Mouse (Mus musculus): ENCODE data around the gene Olfr1378.

DNA sequence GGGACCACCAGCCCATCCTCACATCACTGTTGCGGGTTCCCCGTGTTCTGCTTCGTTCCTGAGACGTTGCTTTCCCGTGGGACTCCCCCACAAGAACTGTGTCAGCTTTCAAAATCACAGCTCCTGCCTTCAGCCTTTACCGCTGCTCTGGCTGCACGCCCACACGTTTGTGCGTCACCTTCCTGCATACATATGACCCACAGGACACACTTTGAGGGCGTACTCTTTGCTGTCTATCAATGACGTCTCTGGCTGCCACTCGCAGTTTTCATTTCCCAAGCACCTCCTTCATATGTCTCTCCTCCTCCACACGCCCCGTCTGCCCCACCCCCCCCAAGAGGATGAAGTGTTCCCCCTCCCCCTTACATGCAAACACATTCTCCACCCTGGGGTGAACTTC lies 14.0 kb upstream of the Olfr1378 start:
- TF ChIP-seq CTCF (IDR thresholded peaks at IDR 0.05; ENCODE audit: borderline replicate concordance, extremely low read depth, insufficient read depth, insufficient read length), result no peak
- TF ChIP-seq POLR2A (IDR thresholded peaks at IDR 0.05; ENCODE audit: borderline replicate concordance, extremely low read depth, insufficient read depth, insufficient read length, poor library complexity, severe bottlenecking), result no peak
